Mouse (Mus musculus) forebrain, embryonic 16.5 days (tissue): ENCODE measurements around the gene Gm20547. TPM values are rescaled to one million over a fixed set of nuclear protein-coding genes. Genes with fewer than 3 reads are reported as not detected.

Source experiments
- ATAC-seq: fragments of 200-750 bp; cut with Nextera tagmentation; 2 replicates; pipeline ENCODE4 v1.8.0; 2017; ENCODE audit warnings: mild to moderate bottlenecking, moderate library complexity
- H3K27ac ChIP-seq: fragments of 300-500 bp; sonication (generic); 2 replicates; pipeline ENCODE4 v1.5.1; 2014; ENCODE audit warnings: low read length, control low read depth
- H3K27me3 ChIP-seq: fragments of 300-500 bp; sonication (generic); replicated peaks from 2 replicates; pipeline ENCODE4 v1.6.1; 2014; ENCODE audit warnings: low read length; ENCODE audit not compliant: control insufficient read depth, insufficient read depth
- H3K36me3 ChIP-seq: fragments of 300-500 bp; sonication (generic); 2 replicates; pipeline ENCODE4 v1.6.1; 2014; ENCODE audit not compliant: control insufficient read depth, insufficient read depth
- H3K4me1 ChIP-seq: fragments of 300-500 bp; sonication (generic); replicated peaks from 2 replicates; pipeline ENCODE4 v1.6.1; 2014; ENCODE audit warnings: low read length; ENCODE audit not compliant: control insufficient read depth, insufficient read depth
- H3K4me2 ChIP-seq: fragments of 300-500 bp; sonication (generic); 2 replicates; pipeline ENCODE4 v1.6.1; 2014; ENCODE audit warnings: mild to moderate bottlenecking, low read length, control low read depth
- H3K4me3 ChIP-seq: fragments of 300-500 bp; sonication (generic); replicated peaks from 2 replicates; pipeline ENCODE4 v1.5.1; 2014; ENCODE audit warnings: mild to moderate bottlenecking, low read length, control low read depth
- H3K9ac ChIP-seq: fragments of 300-500 bp; sonication (generic); replicated peaks from 2 replicates; pipeline ENCODE4 v1.6.1; 2014; ENCODE audit warnings: low read depth, low read length, control low read depth
- H3K9me3 ChIP-seq: fragments of 300-500 bp; sonication (generic); 2 replicates; pipeline ENCODE4 v1.6.1; 2016; ENCODE audit warnings: low read length; ENCODE audit not compliant: control insufficient read depth
- WGBS: fragments of 180-500 bp; shearing (Covaris S2); extraction: QIAGEN DNeasy Blood & Tissue Kit; methylation state at CpG from one replicate; pipeline ENCODE4 v1.1.7; 2014; 5-methylcytosine and 5-hydroxymethylcytosine counted together
- polyA plus RNA-seq: library from polyadenylated mRNA; unstranded; fragments of >200 nt; fragmentation: Nextera tagmentation; extraction: Ambion mirVana; gene quantifications from 2 replicates; pipeline ENCODE4 v1.2.1, GENCODE M21; 2015

Gm20547 gene
- 0.29 TPM in 1 of 2 replicates, not detected in the other for polyA plus RNA-seq

DNA sequence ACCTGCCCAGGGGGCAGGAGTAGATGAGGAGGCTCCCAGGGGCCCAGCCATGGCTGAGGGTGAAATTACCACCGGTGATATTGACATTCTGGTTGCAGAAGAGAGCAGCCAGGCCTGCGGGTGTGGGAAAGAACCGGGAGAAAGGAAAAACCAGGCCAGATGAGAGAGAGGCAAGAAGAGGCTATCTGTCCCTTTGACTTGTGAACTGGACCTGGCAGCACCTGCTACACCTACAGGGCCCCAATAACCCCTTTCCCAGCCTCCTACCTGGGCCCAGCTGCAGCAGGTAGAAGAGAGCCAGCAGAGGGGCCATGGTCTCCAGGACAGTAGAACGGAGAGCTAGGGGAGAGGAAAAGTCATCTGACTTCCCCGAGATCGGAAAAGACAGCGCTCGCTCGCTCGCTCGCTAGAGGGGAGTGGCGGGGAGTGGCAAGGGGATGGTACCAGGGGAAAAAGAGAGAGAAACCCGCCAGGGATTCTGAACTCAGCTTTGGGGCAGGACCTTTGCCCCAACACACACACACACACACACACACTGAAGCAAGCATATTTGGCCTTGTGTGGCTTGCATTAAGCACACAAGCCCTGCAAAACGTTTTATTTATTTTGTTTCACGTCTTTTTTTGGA, at the start of gene Gm20547:
Gene Gm20547, minus strand, starts transcription at position 360 of the 628 bp plus-strand sequence.
- 7% methylated on average over 15 of the region's 15 CpGs for WGBS
- H3K9ac ChIP-seq: no peak within 1 kb of the TSS

DNA sequence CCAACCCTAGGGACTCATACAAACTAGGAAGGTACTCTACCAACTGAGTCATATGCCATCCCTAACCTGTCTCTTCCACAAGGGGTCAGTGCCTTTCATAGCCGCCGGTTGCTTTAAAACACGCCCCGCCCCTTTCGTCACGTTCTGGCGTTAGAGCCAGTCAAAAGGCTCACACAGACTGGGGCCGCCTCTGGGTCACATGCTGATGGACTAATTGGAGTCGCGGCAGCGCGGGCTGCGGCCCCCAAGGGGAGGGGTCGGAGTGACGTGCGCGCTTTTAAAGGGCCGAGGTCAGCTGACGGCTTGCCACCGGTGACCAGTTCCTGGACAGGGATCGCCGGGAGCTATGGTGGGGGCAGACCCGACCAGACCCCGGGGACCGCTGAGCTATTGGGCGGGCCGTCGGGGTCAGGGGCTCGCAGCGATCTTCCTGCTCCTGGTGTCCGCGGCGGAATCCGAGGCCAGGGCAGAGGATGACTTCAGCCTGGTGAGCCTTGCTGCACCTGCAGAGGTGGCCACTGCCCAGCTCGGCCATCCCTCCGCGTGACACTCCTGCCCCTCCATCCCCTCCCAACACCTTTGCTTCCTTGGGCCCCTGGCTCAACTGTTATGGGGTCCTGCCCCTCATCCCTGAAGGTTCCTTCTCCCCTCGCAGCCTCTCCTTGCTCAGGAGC, 49.4 kb upstream of the Gm20547 start, which contains the start of gene Neu1:
Gene Neu1, plus strand, starts transcription at position 193 of the 674 bp plus-strand sequence.
- no peaks in the 10 kb centered on the region for H3K27me3 ChIP-seq
- H3K9me3 ChIP-seq: no peaks in the 10 kb centered on the region
- H3K4me3 ChIP-seq: peak within 1 kb of the TSS; percentile 63
- H3K4me1 ChIP-seq: peaks cover 9% of the 10 kb centered on the region
- no peaks in the 10 kb centered on the region; the same call in 1 of the 2 replicates for H3K36me3 ChIP-seq
- H3K27ac ChIP-seq: no peak within 1 kb of the TSS
- WGBS: 0% methylated on average over 38 of the region's 38 CpGs
- peak; percentile 98 for ATAC-seq
- peak within 1 kb of the TSS; percentile 88 for H3K9ac ChIP-seq
- peak within 1 kb of the TSS; percentile 97 for H3K4me2 ChIP-seq

More for the DNA sequence above, at the start of gene Gm20547:
- no peak within 1 kb of the TSS for H3K4me2 ChIP-seq
- H3K36me3 ChIP-seq: no peaks in the 10 kb centered on the region
- no peak within 1 kb of the TSS for H3K27ac ChIP-seq
- no peak within 1 kb of the TSS for H3K4me3 ChIP-seq
- no peaks in the 10 kb centered on the region for H3K9me3 ChIP-seq
- no peak for ATAC-seq
- 0 out of 2 replicates have a peak, but pooled peaks cover 3% of the 10 kb centered on the region for H3K27me3 ChIP-seq
- H3K4me1 ChIP-seq: no peaks in the 10 kb centered on the region

DNA sequence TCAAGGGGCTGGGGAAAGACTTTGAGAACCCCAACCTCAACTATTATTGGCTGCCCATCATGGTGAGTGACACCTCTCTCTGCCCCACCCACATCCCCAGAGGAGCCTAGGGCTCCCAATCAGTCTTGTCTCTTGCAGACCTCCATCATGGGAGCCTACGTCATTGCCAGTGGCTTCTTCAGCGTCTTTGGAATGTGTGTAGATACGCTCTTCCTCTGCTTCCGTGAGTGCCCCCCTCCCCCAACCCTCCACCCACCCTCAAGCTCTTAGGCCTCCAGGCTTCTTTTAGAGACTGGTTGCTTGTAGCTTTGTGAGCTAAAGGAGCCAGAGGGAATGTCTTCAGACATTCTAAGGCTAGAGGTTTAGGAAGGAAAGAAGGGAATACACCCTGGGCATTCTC, 47.0 kb upstream of the Gm20547 start:
- Histone ChIP-seq H3K4me1 (peaks cover 9% of the 10 kb centered on the region), H3K4me2 (no peak overlapping the region), H3K36me3 (no peaks in the 10 kb centered on the region), H3K4me3 (no peak overlapping the region), H3K9me3 (no peaks in the 10 kb centered on the region), H3K27me3 (no peaks in the 10 kb centered on the region), H3K27ac (no peak overlapping the region), H3K9ac (no peak overlapping the region)
- 83% methylated on average over 4 of the region's 4 CpGs for WGBS
- no peak for ATAC-seq

DNA sequence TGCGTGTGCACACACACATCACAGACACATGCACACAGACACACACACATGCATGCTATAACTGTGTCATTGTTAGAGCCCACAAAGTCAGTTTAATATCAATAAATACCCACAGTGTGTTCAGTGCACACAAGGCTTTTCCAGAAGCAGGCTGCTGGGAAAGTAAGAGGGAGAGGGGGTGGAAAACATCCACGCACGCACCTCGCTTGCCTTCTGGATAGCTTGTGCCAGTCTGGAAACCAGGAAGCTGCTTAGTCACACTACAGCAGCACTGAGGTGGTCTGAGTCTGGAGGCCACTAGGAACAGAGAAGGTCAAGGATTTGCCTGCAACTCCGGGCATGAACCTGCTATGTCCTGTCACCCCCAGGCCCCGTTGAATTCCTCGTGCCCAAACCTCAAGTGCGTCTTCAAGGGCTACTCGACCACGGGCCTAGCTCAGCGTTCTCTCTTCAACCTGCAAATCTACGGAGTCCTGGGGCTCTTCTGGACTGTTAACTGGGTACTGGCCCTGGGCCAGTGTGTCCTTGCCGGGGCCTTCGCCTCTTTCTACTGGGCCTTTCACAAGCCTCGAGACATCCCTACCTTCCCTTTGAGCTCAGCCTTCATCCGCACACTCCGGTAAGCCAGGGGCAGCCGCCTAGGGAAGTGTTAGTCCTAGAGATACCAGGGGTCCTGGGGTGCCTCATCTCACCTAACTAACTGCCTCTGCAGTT, 45.6 kb upstream of the Gm20547 start:
- Histone ChIP-seq H3K27me3 (no peaks in the 10 kb centered on the region), H3K4me3 (no peak overlapping the region), H3K9ac (no peak overlapping the region), H3K36me3 (no peaks in the 10 kb centered on the region), H3K9me3 (no peaks in the 10 kb centered on the region), H3K4me2 (no peak overlapping the region), H3K4me1 (peaks cover 9% of the 10 kb centered on the region), H3K27ac (no peak overlapping the region)
- WGBS: 86% methylated on average over 18 of the region's 18 CpGs
- ATAC-seq: no peak

DNA sequence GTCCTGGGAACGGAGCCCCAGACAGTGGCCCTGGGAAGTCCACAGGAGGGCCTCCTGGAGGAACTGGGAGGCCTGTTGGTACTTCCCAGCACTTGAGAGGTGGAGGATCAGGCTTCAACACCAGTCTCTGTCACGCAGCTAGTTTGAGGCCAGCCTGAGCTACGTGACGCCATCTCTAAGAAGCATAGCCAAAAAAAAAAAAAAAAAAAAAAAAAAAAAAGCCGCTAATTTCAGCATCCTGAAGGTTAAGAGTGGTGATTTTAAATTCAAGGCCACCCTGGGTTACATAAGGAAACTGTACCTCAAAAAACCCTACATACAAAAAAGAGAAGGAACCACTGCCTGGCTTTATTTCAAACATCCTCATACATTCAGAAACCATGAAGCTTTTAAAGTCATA, 42.4 kb upstream of the Gm20547 start:
- H3K4me1 ChIP-seq: no peaks in the 10 kb centered on the region
- H3K27ac ChIP-seq: no peak overlapping the region
- H3K4me3 ChIP-seq: no peak overlapping the region
- no peak for ATAC-seq
- no peaks in the 10 kb centered on the region for H3K9me3 ChIP-seq
- WGBS: 65% methylated on average over 5 of the region's 5 CpGs
- no peaks in the 10 kb centered on the region for H3K27me3 ChIP-seq
- no peak overlapping the region for H3K9ac ChIP-seq
- H3K4me2 ChIP-seq: no peak overlapping the region
- no peaks in the 10 kb centered on the region for H3K36me3 ChIP-seq

DNA sequence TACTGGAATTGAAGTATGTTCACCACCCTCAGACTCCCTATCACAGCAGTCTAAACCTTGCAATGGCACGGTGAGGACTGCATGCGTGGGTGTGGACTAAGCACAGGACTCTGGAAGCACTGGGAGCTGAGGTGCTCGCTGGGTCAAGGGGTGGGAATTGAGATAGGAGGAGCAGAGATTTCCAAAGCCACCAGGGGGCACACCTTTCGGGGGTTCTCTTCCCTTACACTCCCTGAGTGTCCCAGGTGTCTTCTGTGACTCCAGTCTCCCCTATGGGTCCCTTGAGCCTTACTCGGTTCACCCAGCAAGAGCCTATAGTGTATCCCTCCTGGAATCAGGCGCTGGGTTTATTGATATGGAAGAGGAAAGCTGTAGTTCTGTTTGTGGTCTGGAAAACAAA, 41.1 kb upstream of the Gm20547 start:
- H3K27me3 ChIP-seq: no peaks in the 10 kb centered on the region
- H3K4me1 ChIP-seq: no peaks in the 10 kb centered on the region
- H3K36me3 ChIP-seq: no peaks in the 10 kb centered on the region
- H3K4me3 ChIP-seq: no peak overlapping the region
- no peak overlapping the region for H3K9ac ChIP-seq
- no peak for ATAC-seq
- no peak overlapping the region for H3K4me2 ChIP-seq
- 52% methylated on average over 6 of the region's 6 CpGs for WGBS
- H3K9me3 ChIP-seq: no peaks in the 10 kb centered on the region
- H3K27ac ChIP-seq: no peak overlapping the region

DNA sequence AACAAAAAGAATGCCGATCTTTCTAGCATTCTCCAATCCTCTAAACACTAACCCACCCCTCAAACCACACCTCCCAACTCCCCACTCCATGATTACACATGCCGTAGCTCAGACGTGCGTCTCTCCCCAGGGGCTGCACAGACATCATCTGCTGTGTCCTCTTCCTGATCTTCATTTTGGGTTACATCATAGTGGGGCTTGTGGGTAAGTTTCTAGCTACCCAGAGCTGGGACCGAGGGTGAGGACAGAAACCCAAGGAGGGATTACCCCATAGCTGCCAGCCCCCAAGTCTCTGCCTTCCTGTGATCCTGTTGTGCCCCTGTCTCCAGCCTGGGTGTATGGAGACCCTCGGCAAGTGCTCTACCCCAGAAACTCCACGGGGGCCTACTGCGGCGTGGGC, 35.3 kb upstream of the Gm20547 start:
- no peaks in the 10 kb centered on the region for H3K9me3 ChIP-seq
- 86% methylated on average over 9 of the region's 9 CpGs for WGBS
- ATAC-seq: no peak
- H3K27me3 ChIP-seq: no peaks in the 10 kb centered on the region
- H3K36me3 ChIP-seq: peaks cover 13% of the 10 kb centered on the region
- H3K4me2 ChIP-seq: no peak overlapping the region
- no peaks in the 10 kb centered on the region for H3K4me1 ChIP-seq
- no peak overlapping the region for H3K27ac ChIP-seq
- H3K9ac ChIP-seq: no peak overlapping the region
- H3K4me3 ChIP-seq: no peak overlapping the region

DNA sequence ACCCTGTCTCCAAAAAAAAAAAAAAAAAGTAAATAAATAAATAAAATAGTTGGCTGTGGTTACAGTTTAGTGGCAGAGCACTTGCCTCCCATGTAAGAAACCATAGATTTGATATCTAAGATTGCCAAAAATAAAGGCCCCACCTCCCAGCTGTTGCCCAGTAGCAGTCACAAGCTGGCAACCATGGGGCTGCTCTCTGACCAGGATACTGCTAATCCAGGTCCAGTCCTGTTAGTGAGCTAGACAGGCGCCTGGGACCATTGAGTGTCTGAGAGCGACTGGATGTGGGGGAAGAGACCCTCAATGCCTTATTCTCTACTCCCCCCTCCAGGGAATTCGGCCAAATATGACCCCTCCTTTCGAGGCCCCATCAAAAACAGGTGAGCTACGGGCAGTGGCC, 34.5 kb upstream of the Gm20547 start:
- H3K9me3 ChIP-seq: no peaks in the 10 kb centered on the region
- ATAC-seq: no peak
- no peak overlapping the region for H3K4me3 ChIP-seq
- no peak overlapping the region for H3K9ac ChIP-seq
- peaks cover 21% of the 10 kb centered on the region for H3K36me3 ChIP-seq
- H3K4me2 ChIP-seq: no peak overlapping the region
- H3K27ac ChIP-seq: no peak overlapping the region
- WGBS: 83% methylated on average over 5 of the region's 5 CpGs
- H3K4me1 ChIP-seq: no peaks in the 10 kb centered on the region
- no peaks in the 10 kb centered on the region for H3K27me3 ChIP-seq

DNA sequence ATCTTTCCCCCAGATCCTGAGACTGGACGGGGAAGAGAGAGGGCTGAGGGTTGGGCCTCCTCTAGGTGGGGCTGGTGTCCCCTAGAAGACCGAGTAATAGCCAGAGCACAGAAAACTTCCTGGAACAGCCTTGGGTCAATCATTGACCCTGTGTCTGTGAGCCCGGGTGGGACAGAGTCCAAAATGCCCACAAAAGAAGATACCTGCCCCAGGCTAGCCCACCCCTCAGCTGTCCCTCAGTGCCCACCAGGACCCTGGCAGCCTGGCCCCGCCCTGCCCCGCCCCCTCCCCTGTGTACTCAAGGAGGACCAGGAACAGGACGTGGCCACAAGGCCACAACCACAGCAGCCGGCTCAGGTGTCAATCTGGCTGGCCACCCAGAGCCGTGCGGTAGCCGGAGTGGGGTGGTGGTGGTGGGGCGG, 33.6 kb upstream of the Gm20547 start:
- Histone ChIP-seq H3K4me2 (no peak overlapping the region), H3K36me3 (peaks cover 30% of the 10 kb centered on the region), H3K4me1 (no peaks in the 10 kb centered on the region), H3K4me3 (no peak overlapping the region), H3K9ac (no peak overlapping the region), H3K27ac (no peak overlapping the region), H3K9me3 (no peaks in the 10 kb centered on the region), H3K27me3 (no peaks in the 10 kb centered on the region)
- 29% methylated on average over 10 of the region's 11 CpGs for WGBS
- no peak for ATAC-seq
